Mouse (Mus musculus) lung, postnatal 0 days (tissue): Measurements from ENCODE around the gene Lcp2. TPM values are rescaled to one million over a fixed set of nuclear protein-coding genes. Genes with fewer than 3 reads are reported as not detected.

ENCODE experiments used
- ATAC-seq: fragments of 200-750 bp; cut with Nextera tagmentation; 2 replicates; pipeline ENCODE4 v1.8.0; 2017; ENCODE audit warnings: moderate library complexity
- DNase-seq: peaks from one replicate; pipeline ENCODE4 v3.0.0-alpha.2; 2016; ENCODE audit warnings: low spot score
- H3K27ac ChIP-seq: fragments of 300-500 bp; sonication (generic); 2 replicates; pipeline ENCODE4 v1.5.1; 2014; ENCODE audit warnings: antibody characterized with exemption, mild to moderate bottlenecking, low read length, mixed read lengths
- H3K27me3 ChIP-seq: fragments of 300-500 bp; sonication (generic); replicated peaks from 2 replicates; pipeline ENCODE4 v1.6.1; 2014; ENCODE audit warnings: low read length, mixed read lengths; ENCODE audit not compliant: insufficient read depth
- H3K36me3 ChIP-seq: fragments of 300-500 bp; sonication (generic); 2 replicates; pipeline ENCODE4 v1.6.1; 2014; ENCODE audit warnings: low read length, mixed read lengths; ENCODE audit not compliant: insufficient read depth
- H3K4me1 ChIP-seq: fragments of 300-500 bp; sonication (generic); 2 replicates; pipeline ENCODE4 v1.6.1; 2014; ENCODE audit warnings: antibody characterized with exemption, low read depth, low read length, mixed read lengths; ENCODE audit not compliant: insufficient read depth
- H3K4me2 ChIP-seq: fragments of 300-500 bp; sonication (generic); replicated peaks from 2 replicates; pipeline ENCODE4 v1.6.1; 2014; ENCODE audit warnings: low read depth, mild to moderate bottlenecking, low read length, moderate library complexity, mixed read lengths
- H3K4me3 ChIP-seq: fragments of 300-500 bp; sonication (generic); 2 replicates; pipeline ENCODE4 v1.5.1; 2014; ENCODE audit warnings: low read depth, low read length
- H3K9ac ChIP-seq: fragments of 300-500 bp; sonication (generic); replicated peaks from 2 replicates; pipeline ENCODE4 v1.6.1; 2014; ENCODE audit warnings: low read depth, mild to moderate bottlenecking
- H3K9me3 ChIP-seq: fragments of 300-500 bp; sonication (generic); 2 replicates; pipeline ENCODE4 v1.6.1; 2016; ENCODE audit warnings: low read length, mixed read lengths
- CTCF ChIP-seq: IDR thresholded peaks from 2 replicates; pipeline ENCODE4 v1.5.1; 2016; ENCODE audit warnings: antibody characterized with exemption, mild to moderate bottlenecking
- EP300 ChIP-seq: IDR thresholded peaks from 2 replicates; pipeline ENCODE4 v1.6.1; 2016; ENCODE audit warnings: antibody characterized with exemption, mild to moderate bottlenecking, control low read depth
- WGBS: fragments of 180-500 bp; shearing (Covaris S2); extraction: QIAGEN DNeasy Blood & Tissue Kit; methylation state at CpG from one replicate; pipeline ENCODE4 v1.1.7; 2014; 5-methylcytosine and 5-hydroxymethylcytosine counted together
- polyA plus RNA-seq: library from polyadenylated mRNA; unstranded; fragments of >200 nt; fragmentation: Nextera tagmentation; extraction: Ambion mirVana; gene quantifications from 2 replicates; pipeline ENCODE4 v1.2.1, GENCODE M21; 2015

Lcp2 gene
- polyA plus RNA-seq, 1 experiment from 2014 or later = 4.9 TPM

DNA sequence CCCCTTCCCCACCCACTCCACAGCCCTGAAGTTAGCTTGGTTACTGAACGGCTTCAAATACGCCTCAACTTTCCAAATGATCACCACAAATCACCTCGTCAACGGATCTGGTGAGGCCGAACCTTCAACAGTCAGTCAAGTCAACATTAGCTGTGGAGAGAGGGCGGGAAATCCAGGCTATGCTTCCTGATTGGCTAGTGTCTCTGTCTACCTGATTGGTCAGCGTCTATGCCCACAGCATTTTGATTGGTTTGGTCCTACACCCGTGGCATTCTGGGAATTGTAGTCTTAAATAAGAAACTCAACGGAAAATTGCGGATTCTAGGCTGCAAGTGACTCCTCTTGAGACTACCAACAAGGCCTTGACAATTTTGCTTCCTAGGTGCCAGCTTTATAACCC, 51.7 kb downstream of the Lcp2 start, which contains the start of gene 4930469K13Rik:
4930469K13Rik (minus strand) TSS at position 133 of the 400 bp plus-strand sequence.
- H3K9me3 ChIP-seq = no peaks in the 10 kb centered on the region
- H3K27me3 ChIP-seq = no peaks in the 10 kb centered on the region
- no peaks in the 10 kb centered on the region for H3K36me3 ChIP-seq
- no peak within 1 kb of the TSS for H3K27ac ChIP-seq
- ATAC-seq = no peak
- H3K4me2 ChIP-seq = no peak within 1 kb of the TSS
- H3K4me1 ChIP-seq = no peaks in the 10 kb centered on the region
- TF ChIP-seq EP300 = no peak
- TF ChIP-seq CTCF = no peak
- DNase-seq = no peak
- WGBS = 82% methylated on average over 10 of the region's 10 CpGs
- no peak within 1 kb of the TSS for H3K9ac ChIP-seq
- H3K4me3 ChIP-seq = no peak within 1 kb of the TSS

DNA sequence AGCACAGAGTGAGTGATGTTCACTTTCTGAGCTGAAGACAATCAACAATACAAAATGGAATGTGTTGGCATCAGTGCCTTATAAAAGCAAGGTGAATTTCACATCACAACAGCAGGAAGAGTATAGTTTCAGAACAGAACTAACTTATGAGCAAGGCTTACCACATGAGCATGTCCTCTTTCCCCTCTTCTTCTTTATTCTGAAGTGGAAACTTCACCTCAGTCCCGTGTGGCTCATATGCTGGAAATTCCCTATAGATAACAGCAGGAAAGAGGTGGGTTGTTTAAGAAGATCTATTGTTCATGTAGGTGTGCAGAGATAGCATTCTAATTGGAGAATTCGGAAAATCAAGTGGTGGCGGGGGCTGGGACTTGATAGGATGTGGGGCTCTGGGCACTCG, 55.1 kb downstream of the Lcp2 start:
- Histone ChIP-seq H3K4me3 (no peak overlapping the region), H3K27ac (no peak overlapping the region), H3K4me2 (no peak overlapping the region), H3K9ac (no peak overlapping the region), H3K27me3 (no peaks in the 10 kb centered on the region), H3K9me3 (no peaks in the 10 kb centered on the region), H3K4me1 (no peaks in the 10 kb centered on the region), H3K36me3 (no peaks in the 10 kb centered on the region)
- no peak for TF ChIP-seq EP300
- WGBS = 56% methylated on average over 4 of the region's 4 CpGs
- DNase-seq = no peak
- no peak for ATAC-seq

DNA sequence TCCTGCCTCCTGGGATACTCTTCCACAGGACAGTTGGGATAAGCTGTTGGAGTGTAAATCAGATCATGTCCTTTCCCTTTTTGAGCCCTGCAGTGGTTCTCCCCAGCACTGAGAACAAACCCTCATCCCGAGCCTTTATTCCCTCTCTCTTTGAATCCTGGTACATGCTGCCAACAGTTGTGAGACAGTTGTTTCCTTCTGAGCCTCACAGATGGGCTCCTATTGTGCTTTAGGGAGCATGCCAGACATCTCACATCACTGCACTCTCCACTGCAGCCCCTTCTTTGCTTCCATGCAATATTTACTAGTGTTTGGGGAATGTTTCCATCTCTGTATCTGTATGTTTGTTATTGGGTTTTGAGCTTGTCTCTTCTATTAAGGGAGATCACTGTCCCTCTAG, 58.2 kb downstream of the Lcp2 start:
- no peak for DNase-seq
- no peak for ATAC-seq
- no peak overlapping the region for H3K27ac ChIP-seq
- no peaks in the 10 kb centered on the region for H3K27me3 ChIP-seq
- no peak overlapping the region for H3K4me3 ChIP-seq
- H3K36me3 ChIP-seq = no peaks in the 10 kb centered on the region
- no peaks in the 10 kb centered on the region for H3K4me1 ChIP-seq
- WGBS = 46% methylated on average over 1 of the region's 1 CpGs
- H3K4me2 ChIP-seq = no peak overlapping the region
- TF ChIP-seq EP300 = no peak
- no peak for TF ChIP-seq CTCF
- no peaks in the 10 kb centered on the region for H3K9me3 ChIP-seq
- no peak overlapping the region for H3K9ac ChIP-seq

DNA sequence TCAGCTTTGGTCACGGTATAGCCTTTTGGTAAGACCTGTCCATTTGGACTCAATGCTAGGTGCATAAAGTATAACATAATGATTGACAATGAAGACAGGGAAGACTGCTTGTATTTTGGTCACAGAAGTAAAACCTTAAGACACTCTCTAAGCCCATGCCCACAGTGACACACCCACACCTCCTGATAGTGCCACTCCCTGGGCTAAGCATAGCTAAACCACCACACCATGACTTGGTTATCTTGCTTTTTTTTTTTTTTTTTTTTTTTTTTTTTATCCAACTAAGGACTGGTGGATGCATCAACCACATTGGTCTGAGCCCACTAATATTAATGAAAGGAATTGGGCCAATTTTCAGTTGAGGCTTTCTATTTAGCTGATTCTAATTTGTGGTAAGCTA, 62.5 kb downstream of the Lcp2 start:
- no peak for DNase-seq
- Histone ChIP-seq H3K4me1 (no peaks in the 10 kb centered on the region), H3K27ac (no peak overlapping the region), H3K4me3 (no peak overlapping the region), H3K9me3 (no peaks in the 10 kb centered on the region), H3K36me3 (no peaks in the 10 kb centered on the region), H3K27me3 (no peaks in the 10 kb centered on the region), H3K9ac (no peak overlapping the region), H3K4me2 (no peak overlapping the region)
- WGBS = 95% methylated on average over 1 of the region's 1 CpGs
- no peak for ATAC-seq
- TF ChIP-seq EP300 (no peak), CTCF (no peak)

DNA sequence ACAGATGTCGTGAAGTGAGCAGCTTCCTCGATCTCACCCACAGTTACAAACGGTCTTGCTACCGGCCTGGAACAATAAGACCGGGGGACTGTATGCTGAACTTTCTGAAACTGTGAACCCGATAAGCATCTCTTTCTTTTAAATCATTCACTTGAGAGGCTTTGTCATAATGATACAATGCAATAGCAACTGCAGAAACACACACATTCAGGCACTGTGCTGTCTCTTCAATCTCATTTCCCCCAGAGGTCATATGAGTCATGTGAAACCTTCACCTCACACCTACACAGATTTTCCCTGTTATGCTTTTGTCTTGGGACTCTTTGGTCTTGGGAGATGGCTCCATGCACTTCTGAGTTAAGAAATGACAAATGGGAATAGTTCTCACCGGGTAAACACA, 65.2 kb downstream of the Lcp2 start:
- Histone ChIP-seq H3K4me3 (no peak overlapping the region), H3K27ac (no peak overlapping the region), H3K9ac (no peak overlapping the region), H3K36me3 (no peaks in the 10 kb centered on the region), H3K9me3 (no peaks in the 10 kb centered on the region), H3K4me2 (no peak overlapping the region), H3K4me1 (no peaks in the 10 kb centered on the region), H3K27me3 (no peaks in the 10 kb centered on the region)
- no peak for TF ChIP-seq CTCF
- TF ChIP-seq EP300 = no peak
- WGBS = 64% methylated on average over 7 of the region's 7 CpGs
- DNase-seq (no peak), ATAC-seq (no peak)

DNA sequence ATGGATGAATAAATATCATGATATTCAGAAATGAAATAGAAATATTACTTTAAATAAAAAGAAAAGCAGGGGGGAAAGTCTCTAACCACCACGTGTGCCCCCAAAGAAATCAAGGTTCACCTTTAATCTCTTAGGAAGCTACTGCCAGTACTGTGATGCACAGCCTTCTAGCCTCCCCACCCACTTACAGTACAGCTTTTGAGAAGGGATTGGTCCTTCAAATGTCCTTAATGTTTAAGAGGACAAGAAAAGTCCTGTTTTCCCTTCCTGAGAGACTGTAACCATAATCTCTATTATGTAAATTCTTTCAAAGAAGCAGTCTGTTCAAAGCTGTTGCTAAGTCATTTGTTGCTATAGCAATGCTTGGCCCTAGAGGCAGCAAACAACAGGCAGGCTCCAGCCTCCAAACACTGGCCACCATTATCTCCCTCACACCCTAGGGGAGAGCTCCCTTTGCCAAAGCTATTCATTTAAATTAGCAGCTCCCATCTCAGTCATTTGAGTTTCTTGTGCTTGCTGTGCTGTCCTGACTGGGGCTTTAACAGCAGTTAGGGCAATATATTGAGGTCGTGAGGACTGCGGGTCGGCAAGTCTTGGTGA, 66.2 kb downstream of the Lcp2 start:
- DNase-seq (peak; percentile 13), ATAC-seq (no peak)
- Histone ChIP-seq H3K36me3 (no peaks in the 10 kb centered on the region), H3K4me2 (no peak overlapping the region), H3K27me3 (no peaks in the 10 kb centered on the region), H3K4me3 (no peak overlapping the region), H3K27ac (no peak overlapping the region), H3K4me1 (no peaks in the 10 kb centered on the region), H3K9me3 (no peaks in the 10 kb centered on the region), H3K9ac (no peak overlapping the region)
- 64% methylated on average over 4 of the region's 4 CpGs for whole genome bisulfite sequencing
- TF ChIP-seq EP300 = no peak
- TF ChIP-seq CTCF = no peak

DNA sequence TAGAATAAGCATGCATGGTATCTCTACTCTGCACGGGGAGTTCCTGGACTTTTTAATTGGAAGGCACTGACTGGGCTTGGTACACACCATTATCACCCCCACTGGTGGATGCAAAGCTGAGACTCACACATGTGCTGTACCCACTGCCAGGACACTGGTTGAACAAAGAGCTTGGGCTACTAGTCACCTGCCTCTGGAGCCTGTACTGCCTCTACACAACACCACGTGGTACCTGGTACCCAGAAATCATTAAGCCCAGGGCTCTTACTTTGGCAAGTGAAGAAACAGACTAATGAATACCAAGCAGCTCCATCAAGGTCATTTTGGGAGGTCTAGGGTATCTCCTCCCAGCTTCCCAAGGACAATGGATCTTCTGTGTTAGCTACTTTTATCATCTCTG, 67.0 kb downstream of the Lcp2 start:
- Histone ChIP-seq H3K4me1 (no peaks in the 10 kb centered on the region), H3K27ac (no peak overlapping the region), H3K9ac (no peak overlapping the region), H3K4me3 (no peak overlapping the region), H3K36me3 (no peaks in the 10 kb centered on the region), H3K27me3 (no peaks in the 10 kb centered on the region), H3K9me3 (no peaks in the 10 kb centered on the region), H3K4me2 (no peak overlapping the region)
- ATAC-seq = no peak
- TF ChIP-seq EP300 = no peak
- no peak for TF ChIP-seq CTCF
- DNase-seq = no peak
- 57% methylated on average over 2 of the region's 2 CpGs for WGBS
